Mouse (Mus musculus): ENCODE data around the gene Heyl. TPM values are rescaled to one million over a fixed set of nuclear protein-coding genes. Genes with fewer than 3 reads are reported as not detected.

Gene Heyl
- total RNA-seq, 2 experiments from 2014 or later, result 5.7 to 8.4 TPM

GRCm38 (mm10) chr4:123227707-123228106 is 5.6 kb upstream of the Heyl start:
- DNase-seq, result peak; percentile 56 to 63
- intact Hi-C loops (cut with DNase I), result no loop called here

GRCm38 (mm10) chr4:123228270-123228669 is 5.1 kb upstream of the Heyl start:
- peak; percentile 54 to 63 for DNase-seq
- intact Hi-C loops (cut with DNase I), result no loop called here

GRCm38 (mm10) chr4:123229166-123229565 is 4.2 kb upstream of the Heyl start:
- DNase-seq, result peak in 1 of 2 experiments; percentile 33
- intact Hi-C loops (cut with DNase I), result no loop called here

- no peak for DNase-seq
- intact Hi-C loops (cut with DNase I), result no loop called here
Observed at GRCm38 (mm10) chr4:123232841-123233240, 515 bp upstream of the Heyl start.

GRCm38 (mm10) chr4:123235835-123236430 is 2.6 kb downstream of the Heyl start:
- DNase-seq, result no peak
- intact Hi-C loops (cut with DNase I), result no loop called here

GRCm38 (mm10) chr4:123236431-123237031 is 3.2 kb downstream of the Heyl start:
- DNase-seq, result no peak
- intact Hi-C loops (cut with DNase I), result no loop called here

- DNase-seq, result peak in 1 of 2 experiments; percentile 21
- intact Hi-C loops (cut with DNase I), result no loop called here
Observed at GRCm38 (mm10) chr4:123237386-123238266, 4.3 kb downstream of the Heyl start.

GRCm38 (mm10) chr4:123239361-123240203 is 6.2 kb downstream of the Heyl start:
- DNase-seq, result peak; percentile 70 to 76
- intact Hi-C loops (cut with DNase I), result no loop called here

GRCm38 (mm10) chr4:123246221-123246620 is 12.9 kb downstream of the Heyl start:
- DNase-seq, result no peak
- intact Hi-C loops (cut with DNase I), result no loop called here

GRCm38 (mm10) chr4:123246651-123247050 is 13.3 kb downstream of the Heyl start:
- intact Hi-C loops (cut with DNase I), result no loop called here
- DNase-seq, result no peak

- intact Hi-C loops (cut with DNase I), result no loop called here
- DNase-seq, result no peak
Observed at GRCm38 (mm10) chr4:123247147-123247880, 14.0 kb downstream of the Heyl start.

GRCm38 (mm10) chr4:123248971-123249567 is 15.7 kb downstream of the Heyl start:
- intact Hi-C loops (cut with DNase I), result no loop called here
- DNase-seq, result peak; percentile 75 to 83

- intact Hi-C loops (cut with DNase I), result no loop called here
- no peak for DNase-seq
Observed at GRCm38 (mm10) chr4:123252214-123252613, 18.9 kb downstream of the Heyl start.

- no peak for DNase-seq
- intact Hi-C loops (cut with DNase I), result loop anchor here (2.0 kb wide), 1 partner anchor 102 kb away; no protein-coding TSS in a partner anchor
Observed at GRCm38 (mm10) chr4:123254617-123255016, 21.3 kb downstream of the Heyl start.

GRCm38 (mm10) chr4:123260071-123260746 is 26.9 kb downstream of the Heyl start:
- intact Hi-C loops (cut with DNase I), result no loop called here
- no peak for DNase-seq

- no peak for DNase-seq
- intact Hi-C loops (cut with DNase I), result no loop called here
Observed at GRCm38 (mm10) chr4:123261721-123262401, 28.5 kb downstream of the Heyl start, which contains the start of gene Pabpc4. Gene Pabpc4, plus strand, starts transcription at chr4:123262351.

GRCm38 (mm10) chr4:123271063-123271462 is 37.7 kb downstream of the Heyl start:
- DNase-seq, result no peak
- intact Hi-C loops (cut with DNase I), result loop anchor here (10.0 kb wide), 1 partner anchor 1684 kb away; no protein-coding TSS in a partner anchor

GRCm38 (mm10) chr4:123280117-123280516 is 46.8 kb downstream of the Heyl start:
- intact Hi-C loops (cut with DNase I), result no loop called here
- DNase-seq, result no peak
